Mouse (Mus musculus) brain, embryonic 14.5 days (tissue): ENCODE results near the gene P2rx4.

Source experiments
- CTCF ChIP-seq: fragments of 200-500 bp; IDR thresholded peaks from 2 replicates; pipeline ENCODE4 v1.5.1; 2012; ENCODE audit warnings: inconsistent platforms, mild to moderate bottlenecking, moderate library complexity, borderline replicate concordance; ENCODE audit not compliant: insufficient read depth, insufficient read length; ENCODE audit errors: extremely low read depth
- POLR2A ChIP-seq: fragments of 200-500 bp; IDR thresholded peaks from 2 replicates; pipeline ENCODE4 v1.6.1; 2012; ENCODE audit warnings: mild to moderate bottlenecking, inconsistent platforms, borderline replicate concordance; ENCODE audit not compliant: poor library complexity, insufficient read depth, insufficient read length, severe bottlenecking; ENCODE audit errors: extremely low read depth

- no peak for TF ChIP-seq POLR2A
- TF ChIP-seq CTCF, result no peak
These were observed 9.2 kb upstream of the P2rx4 start for GRCm38 (mm10) chr5:122698041-122698700.
